Mouse (Mus musculus) heart, postnatal 25 days (tissue): Measurements from ENCODE around the gene Fez1. TPM values are rescaled to one million over a fixed set of nuclear protein-coding genes. Genes with fewer than 3 reads are reported as not detected.
A peak's percentile ranks its signal among the peaks of the same experiment; 100 is the strongest.

Source experiments
- DNase-seq: peaks from one replicate; pipeline ENCODE4 v3.0.0; 2022; ENCODE audit warnings: low spot score
- intact Hi-C: fragments of 180-260 bp; cut with DNase I; formaldehyde crosslinking; loops from one replicate; pipeline ENCODE4 v1.15.1; 2025
- total RNA-seq, 2 experiments: library from RNA; stranded (reverse); gene quantifications; 2 replicates each; pipeline ENCODE4 v1.2.3; 2021

Fez1 gene
- total RNA-seq, 2 experiments from 2014 or later: 1.2 to 1.6 TPM

- no peak for DNase-seq
- intact Hi-C loops: loop anchor here (10.0 kb wide), 1 partner anchor 87 kb away; the partner anchor contains the start of gene Ei24
These were observed 60.5 kb downstream of the Fez1 start for GRCm38 (mm10) chr9:36882034-36882745.

GRCm38 (mm10) chr9:36883569-36883968 is 61.9 kb downstream of the Fez1 start:
- no peak for DNase-seq
- intact Hi-C loops: loop anchor here (10.0 kb wide), 1 partner anchor 89 kb away; the partner anchor contains the start of gene Ei24

- DNase-seq: no peak
- intact Hi-C loops: loop anchor here (10.0 kb wide), 1 partner anchor 90 kb away; the partner anchor contains the start of gene Ei24
These were observed 63.6 kb downstream of the Fez1 start for GRCm38 (mm10) chr9:36885237-36885636.

- intact Hi-C loops: loop anchor here (5.0 kb wide), 2 partner anchors 77 to 257 kb away; partner anchors contain the start of gene Pknox2
- no peak for DNase-seq
These were observed 68.9 kb downstream of the Fez1 start for GRCm38 (mm10) chr9:36890552-36890951.

- intact Hi-C loops: loop anchor here (5.0 kb wide), 2 partner anchors 74 to 254 kb away; partner anchors contain the start of gene Pknox2
- no peak for DNase-seq
These were observed 71.8 kb downstream of the Fez1 start for GRCm38 (mm10) chr9:36893413-36893990.

- no peak for DNase-seq
- intact Hi-C loops: loop anchor here (2.0 to 5.0 kb wide), 3 partner anchors 73 to 337 kb away; partner anchors contain the start of gene Pknox2
These were observed 72.6 kb downstream of the Fez1 start for GRCm38 (mm10) chr9:36894242-36894641.

- intact Hi-C loops: loop anchor here (2.0 kb wide), 1 partner anchor 336 kb away; no protein-coding TSS in a partner anchor
- DNase-seq: peak; percentile 8
These were observed 73.5 kb downstream of the Fez1 start for GRCm38 (mm10) chr9:36895009-36895693.

GRCm38 (mm10) chr9:36898560-36898959 is 76.9 kb downstream of the Fez1 start:
- peak; percentile 41 for DNase-seq
- intact Hi-C loops: no loop called here

GRCm38 (mm10) chr9:36900464-36900863 is 78.8 kb downstream of the Fez1 start:
- intact Hi-C loops: no loop called here
- DNase-seq: no peak

- intact Hi-C loops: no loop called here
These were observed 83.8 kb downstream of the Fez1 start for GRCm38 (mm10) chr9:36905452-36905851.

GRCm38 (mm10) chr9:36916362-36916761 is 94.7 kb downstream of the Fez1 start:
- peak; percentile 46 for DNase-seq
- intact Hi-C loops: loop anchor here (1.0 to 5.0 kb wide), 3 partner anchors 54 to 314 kb away; partner anchors contain the start of gene Pknox2

More at GRCm38 (mm10) chr9:36905452-36905851, 83.8 kb downstream of the Fez1 start:
- DNase-seq: no peak

- no peak for DNase-seq
- intact Hi-C loops: loop anchor here (1.0 to 5.0 kb wide), 3 partner anchors 54 to 313 kb away; partner anchors contain the start of gene Pknox2
These were observed 95.3 kb downstream of the Fez1 start for GRCm38 (mm10) chr9:36916915-36917314.

GRCm38 (mm10) chr9:36918582-36918981 is 96.9 kb downstream of the Fez1 start:
- intact Hi-C loops: loop anchor here (5.0 kb wide), 1 partner anchor 229 kb away; the partner anchor contains the start of gene Pknox2
- DNase-seq: no peak

GRCm38 (mm10) chr9:36919472-36919871 is 97.8 kb downstream of the Fez1 start:
- intact Hi-C loops: loop anchor here (5.0 kb wide), 1 partner anchor 228 kb away; the partner anchor contains the start of gene Pknox2
- DNase-seq: no peak

GRCm38 (mm10) chr9:36921718-36922415 is 100.2 kb downstream of the Fez1 start:
- no peak for DNase-seq
- intact Hi-C loops: no loop called here

- no peak for DNase-seq
- intact Hi-C loops: no loop called here
These were observed 102.1 kb downstream of the Fez1 start for GRCm38 (mm10) chr9:36923753-36924152.
